Mouse (Mus musculus): ENCODE results near the gene Maob. TPM values are rescaled to one million over a fixed set of nuclear protein-coding genes. Genes with fewer than 3 reads are reported as not detected.

Gene Maob
- polyA plus RNA-seq, 1 experiment from 2014 or later = 4.8 TPM

GRCm38 (mm10) chrX:16748932-16749331 is 68.2 kb downstream of the Maob start:
- Histone ChIP-seq H3K27ac (no peak overlapping the region), H3K4me2 (no peak overlapping the region), H3K9me3 (no peaks in the 10 kb centered on the region), H3K27me3 (no peaks in the 10 kb centered on the region), H3K36me3 (replicated peaks) (no peaks in the 10 kb centered on the region), H3K4me1 (no peaks in the 10 kb centered on the region), H3K9ac (no peak overlapping the region), H3K4me3 (replicated peaks) (no peak overlapping the region)
- 55% methylated on average over 1 of the region's 1 CpGs for WGBS
- no peak for ATAC-seq (ENCODE audit: low FRiP score)

GRCm38 (mm10) chrX:16714033-16714432 is 103.1 kb downstream of the Maob start:
- no peak for ATAC-seq (ENCODE audit: low FRiP score)
- no peaks in the 10 kb centered on the region for H3K4me1 ChIP-seq
- 89% methylated on average over 1 of the region's 1 CpGs for WGBS

GRCm38 (mm10) chrX:16706094-16706493 is 111.1 kb downstream of the Maob start:
- no peak for ATAC-seq (ENCODE audit: low FRiP score)
- Histone ChIP-seq H3K27me3 (no peaks in the 10 kb centered on the region), H3K9ac (no peak overlapping the region), H3K4me1 (no peaks in the 10 kb centered on the region), H3K27ac (no peak overlapping the region), H3K4me2 (no peak overlapping the region), H3K4me3 (replicated peaks) (no peak overlapping the region), H3K36me3 (replicated peaks) (no peaks in the 10 kb centered on the region), H3K9me3 (no peaks in the 10 kb centered on the region)
- 86% methylated on average over 1 of the region's 1 CpGs for WGBS

More at GRCm38 (mm10) chrX:16714033-16714432, 103.1 kb downstream of the Maob start:
- no peaks in the 10 kb centered on the region for H3K27me3 ChIP-seq
- H3K36me3 ChIP-seq (replicated peaks) = no peaks in the 10 kb centered on the region
- no peak overlapping the region for H3K9ac ChIP-seq
- no peak overlapping the region for H3K27ac ChIP-seq
- no peak overlapping the region for H3K4me3 ChIP-seq (replicated peaks)
- no peak overlapping the region for H3K4me2 ChIP-seq
- H3K9me3 ChIP-seq = no peaks in the 10 kb centered on the region

Other genes with a start within 250 kb of the Maob start
- 11.7 and 12.9 TPM in 2 replicates for gene Maoa, start 197.7 kb downstream of the Maob start, polyA plus RNA-seq (2016; fragmentation: Nextera tagmentation; extraction: Ambion mirVana)
- 5.0 and 6.3 TPM in 2 replicates for gene Ndp, start 94.4 kb upstream of the Maob start, polyA plus RNA-seq (2016; fragmentation: Nextera tagmentation; extraction: Ambion mirVana)